Mouse (Mus musculus) bone marrow, adult 2 months (tissue): ENCODE data around the gene Ppig. TPM values are rescaled to one million over a fixed set of nuclear protein-coding genes. Genes with fewer than 3 reads are reported as not detected.
"Not testable (repeated sequence)": the region's sequence is repeated elsewhere in the genome, so short reads cannot be mapped to it uniquely, and the experiment has no call there.

Experiments
- H3K27ac ChIP-seq: fragments of 200-500 bp; 2 replicates; pipeline ENCODE4 v1.5.1; 2012; ENCODE audit warnings: low read depth, mild to moderate bottlenecking, control low read depth, inconsistent platforms, low read length; ENCODE audit not compliant: control insufficient read depth, poor library complexity, insufficient read depth
- H3K4me1 ChIP-seq: fragments of 200-500 bp; 2 replicates; pipeline ENCODE4 v1.6.1; 2011; ENCODE audit warnings: low read length; ENCODE audit not compliant: control insufficient read depth, insufficient read depth
- H3K4me3 ChIP-seq: fragments of 200-500 bp; replicated peaks from 2 replicates; pipeline ENCODE3; 2011; ENCODE audit warnings: mild to moderate bottlenecking, low read depth, low read length, control low read depth; ENCODE audit not compliant: control insufficient read depth
- CTCF ChIP-seq: fragments of 200-500 bp; IDR thresholded peaks from 2 replicates; pipeline ENCODE4 v1.5.1; 2011; ENCODE audit warnings: low read length, control low read depth; ENCODE audit not compliant: control insufficient read depth, insufficient read depth
- POLR2A ChIP-seq: fragments of 200-500 bp; IDR thresholded peaks from 2 replicates; pipeline ENCODE4 v1.6.1; 2011; ENCODE audit warnings: low read depth, mild to moderate bottlenecking, control low read depth, low read length, borderline replicate concordance; ENCODE audit not compliant: control insufficient read depth
- WGBS: fragments of 180-500 bp; shearing (Covaris S2); methylation state at CpG from one replicate; pipeline ENCODE4 v1.1.7; 2018; 5-methylcytosine and 5-hydroxymethylcytosine counted together
- polyA plus RNA-seq: library from polyadenylated mRNA; stranded (reverse); fragments of >200 nt; gene quantifications from 2 replicates; pipeline ENCODE4 v1.2.4, GENCODE M21; 2011; ENCODE audit warnings: low replicate concordance; ENCODE audit not compliant: missing spikeins, insufficient read depth, insufficient read length

Gene Ppig
- 43.1 and 83.4 TPM in 2 replicates for polyA plus RNA-seq

GRCm38 (mm10) chr2:69722273-69722649 lies at the start of gene Ppig:
Ppig (plus strand) TSS chr2:69722545.
- 7% methylated on average over 12 of the region's 12 CpGs for WGBS
- Histone ChIP-seq H3K27ac (peak within 1 kb of the TSS; percentile 94), H3K4me3 (peak within 1 kb of the TSS; percentile 72), H3K4me1 (no peaks in the 10 kb centered on the region; the same call in 1 of the 2 replicates)
- TF ChIP-seq CTCF (no peak), POLR2A (no peak)

GRCm38 (mm10) chr2:69673723-69674122 lies 48.6 kb upstream of the Ppig start:
- H3K4me3 ChIP-seq: no peak overlapping the region
- H3K27ac ChIP-seq: no peak overlapping the region
- TF ChIP-seq POLR2A (no peak), CTCF (no peak)
- WGBS: 84% methylated on average over 5 of the region's 5 CpGs
- no peaks in the 10 kb centered on the region for H3K4me1 ChIP-seq

- H3K27ac ChIP-seq: no peak overlapping the region
- TF ChIP-seq CTCF (no peak), POLR2A (no peak)
- WGBS: 87% methylated on average over 9 of the region's 9 CpGs
Measured at GRCm38 (mm10) chr2:69675266-69675665, 47.1 kb upstream of the Ppig start.

GRCm38 (mm10) chr2:69676713-69677112 lies 45.6 kb upstream of the Ppig start:
- Histone ChIP-seq H3K27ac (no peak overlapping the region), H3K4me3 (no peak overlapping the region), H3K4me1 (no peaks in the 10 kb centered on the region)
- WGBS: 29% methylated on average over 2 of the region's 2 CpGs
- TF ChIP-seq POLR2A: no peak
- TF ChIP-seq CTCF: no peak

More at GRCm38 (mm10) chr2:69675266-69675665, 47.1 kb upstream of the Ppig start:
- Histone ChIP-seq H3K4me3 (no peak overlapping the region), H3K4me1 (no peaks in the 10 kb centered on the region)

- WGBS: 63% methylated on average over 2 of the region's 2 CpGs
- H3K4me3 ChIP-seq, H3K4me1 ChIP-seq, H3K27ac ChIP-seq: not testable (repeated sequence)
Measured at GRCm38 (mm10) chr2:69677215-69677614, 45.1 kb upstream of the Ppig start.

- Histone ChIP-seq H3K27ac (no peak overlapping the region), H3K4me1 (no peaks in the 10 kb centered on the region), H3K4me3 (no peak overlapping the region)
- TF ChIP-seq CTCF (no peak), POLR2A (no peak)
- WGBS: 64% methylated on average over 6 of the region's 6 CpGs
Measured at GRCm38 (mm10) chr2:69679990-69680389, 42.4 kb upstream of the Ppig start.

GRCm38 (mm10) chr2:69681931-69682330 lies 40.4 kb upstream of the Ppig start:
- H3K4me1 ChIP-seq: no peaks in the 10 kb centered on the region
- 80% methylated on average over 4 of the region's 4 CpGs for WGBS
- H3K4me3 ChIP-seq: no peak overlapping the region
- no peak overlapping the region for H3K27ac ChIP-seq
- no peak for TF ChIP-seq POLR2A
- TF ChIP-seq CTCF: no peak

GRCm38 (mm10) chr2:69683036-69683805 lies 39.1 kb upstream of the Ppig start:
- no peak overlapping the region for H3K4me3 ChIP-seq
- TF ChIP-seq POLR2A (no peak), CTCF (no peak)
- no peak overlapping the region for H3K27ac ChIP-seq
- no peaks in the 10 kb centered on the region for H3K4me1 ChIP-seq
- 91% methylated on average over 13 of the region's 13 CpGs for WGBS

- Histone ChIP-seq H3K4me1 (no peaks in the 10 kb centered on the region), H3K4me3 (no peak overlapping the region), H3K27ac (no peak overlapping the region)
- 76% methylated on average over 3 of the region's 3 CpGs for WGBS
- TF ChIP-seq POLR2A (no peak), CTCF (no peak)
Measured at GRCm38 (mm10) chr2:69684488-69684887, 37.9 kb upstream of the Ppig start.
